Mouse (Mus musculus): ENCODE results near the gene Ptprd. TPM values are rescaled to one million over a fixed set of nuclear protein-coding genes. Genes with fewer than 3 reads are reported as not detected.

Gene Ptprd
- polyA plus RNA-seq, 1 experiment from 2014 or later = 1.0 TPM

- no peak for DNase-seq (ENCODE audit: low spot score)
Observed at GRCm38 (mm10) chr4:76660146-76660545, 1551.6 kb downstream of the Ptprd start.

- no peak for DNase-seq (ENCODE audit: low spot score)
Observed at GRCm38 (mm10) chr4:76656734-76657133, 1555.0 kb downstream of the Ptprd start.

GRCm38 (mm10) chr4:76652971-76653370 lies 1558.8 kb downstream of the Ptprd start:
- DNase-seq (ENCODE audit: low spot score) = no peak

- DNase-seq (ENCODE audit: low spot score) = no peak
Observed at GRCm38 (mm10) chr4:76621740-76622139, 1590.0 kb downstream of the Ptprd start.

GRCm38 (mm10) chr4:76616614-76617013 lies 1595.1 kb downstream of the Ptprd start:
- DNase-seq (ENCODE audit: low spot score) = no peak

GRCm38 (mm10) chr4:76608246-76608645 lies 1603.5 kb downstream of the Ptprd start:
- DNase-seq (ENCODE audit: low spot score) = no peak

GRCm38 (mm10) chr4:76606808-76607207 lies 1605.0 kb downstream of the Ptprd start:
- DNase-seq (ENCODE audit: low spot score) = no peak

GRCm38 (mm10) chr4:76590722-76591121 lies 1621.0 kb downstream of the Ptprd start:
- DNase-seq (ENCODE audit: low spot score) = no peak

- no peak for DNase-seq (ENCODE audit: low spot score)
Observed at GRCm38 (mm10) chr4:76583025-76583424, 1628.7 kb downstream of the Ptprd start.

- no peak for DNase-seq (ENCODE audit: low spot score)
Observed at GRCm38 (mm10) chr4:76566006-76566405, 1645.8 kb downstream of the Ptprd start.

- DNase-seq (ENCODE audit: low spot score) = no peak
Observed at GRCm38 (mm10) chr4:76541769-76542168, 1670.0 kb downstream of the Ptprd start.

GRCm38 (mm10) chr4:76532926-76533325 lies 1678.8 kb downstream of the Ptprd start:
- DNase-seq (ENCODE audit: low spot score) = no peak

GRCm38 (mm10) chr4:76525281-76525680 lies 1686.5 kb downstream of the Ptprd start:
- no peak for DNase-seq (ENCODE audit: low spot score)

- no peak for DNase-seq (ENCODE audit: low spot score)
Observed at GRCm38 (mm10) chr4:76503279-76503601, 1708.5 kb downstream of the Ptprd start.

- DNase-seq (ENCODE audit: low spot score) = no peak
Observed at GRCm38 (mm10) chr4:76502575-76503278, 1709.0 kb downstream of the Ptprd start.

GRCm38 (mm10) chr4:76485848-76486247 lies 1725.9 kb downstream of the Ptprd start:
- DNase-seq (ENCODE audit: low spot score) = no peak

- DNase-seq (ENCODE audit: low spot score) = no peak
Observed at GRCm38 (mm10) chr4:76468366-76469100, 1743.2 kb downstream of the Ptprd start.

- DNase-seq (ENCODE audit: low spot score) = no peak
Observed at GRCm38 (mm10) chr4:76464682-76465081, 1747.1 kb downstream of the Ptprd start.

- no peak for DNase-seq (ENCODE audit: low spot score)
Observed at GRCm38 (mm10) chr4:76461336-76461735, 1750.4 kb downstream of the Ptprd start.

- DNase-seq (ENCODE audit: low spot score) = no peak
Observed at GRCm38 (mm10) chr4:76460556-76460955, 1751.2 kb downstream of the Ptprd start.

GRCm38 (mm10) chr4:76459621-76460020 lies 1752.1 kb downstream of the Ptprd start:
- no peak for DNase-seq (ENCODE audit: low spot score)

- DNase-seq (ENCODE audit: low spot score) = no peak
Observed at GRCm38 (mm10) chr4:76452286-76452685, 1759.5 kb downstream of the Ptprd start.

- DNase-seq (ENCODE audit: low spot score) = no peak
Observed at GRCm38 (mm10) chr4:76451019-76451552, 1760.7 kb downstream of the Ptprd start.

Data from thymus, postnatal 0 days (tissue).